Mouse (Mus musculus): ENCODE data around the gene Pde8a.

Gene Pde8a

DNA sequence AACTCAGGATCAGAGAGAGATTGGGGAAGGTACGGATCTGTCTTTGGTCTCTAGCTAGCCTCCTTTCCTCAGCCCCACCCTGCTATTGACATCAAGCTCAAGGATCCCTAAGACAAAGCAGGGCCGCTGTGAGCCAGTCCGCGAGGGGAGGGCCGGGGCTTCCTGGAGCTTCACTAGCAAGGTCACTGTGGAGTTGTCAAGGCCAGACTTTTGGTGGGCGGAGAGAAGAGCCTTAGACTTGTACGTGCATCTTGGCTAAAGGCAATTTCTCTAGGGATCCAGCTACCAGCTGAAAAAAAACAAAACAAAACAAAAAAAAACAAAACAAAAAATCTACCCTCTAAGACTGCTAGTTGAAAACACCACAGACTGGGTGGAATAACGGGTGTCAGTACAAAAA lies 1.6 kb upstream of the Pde8a start:
- DNase-seq, result peak in 1 of 2 experiments; percentile 12

DNA sequence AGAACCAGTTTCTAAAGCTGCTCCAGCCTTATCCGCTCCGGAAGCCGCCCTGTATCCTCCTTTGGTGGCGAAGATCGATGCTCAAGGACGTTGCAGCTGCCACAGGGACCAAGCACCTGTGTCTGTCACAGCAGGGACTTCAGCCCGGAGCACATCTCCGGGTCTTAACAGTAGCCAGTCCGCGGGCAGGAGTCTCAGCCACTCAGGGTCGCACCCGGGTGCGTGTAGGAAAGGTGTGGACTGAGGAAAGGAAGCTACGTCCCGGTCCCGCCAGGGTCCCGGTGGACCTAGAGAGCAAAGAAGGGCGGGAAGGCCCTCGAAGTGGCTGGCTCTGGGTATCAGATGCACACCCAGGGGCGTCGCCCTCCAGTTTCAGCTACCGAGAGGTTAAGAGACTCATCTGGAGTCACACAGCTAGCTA lies 1.1 kb upstream of the Pde8a start:
- peak; percentile 72 to 76 for DNase-seq

DNA sequence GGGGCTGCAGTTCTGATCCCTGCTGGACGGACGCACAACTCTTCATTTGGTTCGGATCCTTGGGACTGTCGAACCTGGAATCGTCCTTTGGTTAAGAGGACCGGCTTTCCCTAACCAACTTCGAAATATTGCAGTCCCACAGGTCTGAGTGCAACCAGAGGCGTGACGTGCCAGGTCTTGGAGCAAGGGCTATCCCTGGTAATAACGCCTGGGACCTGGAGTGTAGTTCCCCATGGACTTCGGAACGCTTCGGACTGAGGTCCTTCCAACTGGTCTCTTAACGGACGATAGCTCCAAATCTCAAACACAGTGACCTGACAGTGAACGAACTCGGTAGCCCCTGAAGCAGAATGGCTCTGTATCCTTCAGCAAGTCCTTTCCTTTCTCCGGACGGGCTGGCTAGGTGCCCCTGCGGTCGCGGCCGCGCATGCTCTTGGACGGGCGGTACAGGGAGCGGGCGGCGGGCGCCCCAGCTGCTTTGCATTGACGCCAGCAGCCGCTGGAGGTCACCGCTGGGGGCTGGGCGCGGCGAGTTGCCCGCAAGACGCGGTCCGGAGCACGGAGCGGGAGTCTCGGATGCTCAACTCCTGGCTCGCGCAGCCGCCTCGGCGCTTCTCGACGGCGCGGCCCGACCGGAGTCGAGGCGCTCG lies 574 bp upstream of the Pde8a start:
- peak; percentile 96 for DNase-seq

DNA sequence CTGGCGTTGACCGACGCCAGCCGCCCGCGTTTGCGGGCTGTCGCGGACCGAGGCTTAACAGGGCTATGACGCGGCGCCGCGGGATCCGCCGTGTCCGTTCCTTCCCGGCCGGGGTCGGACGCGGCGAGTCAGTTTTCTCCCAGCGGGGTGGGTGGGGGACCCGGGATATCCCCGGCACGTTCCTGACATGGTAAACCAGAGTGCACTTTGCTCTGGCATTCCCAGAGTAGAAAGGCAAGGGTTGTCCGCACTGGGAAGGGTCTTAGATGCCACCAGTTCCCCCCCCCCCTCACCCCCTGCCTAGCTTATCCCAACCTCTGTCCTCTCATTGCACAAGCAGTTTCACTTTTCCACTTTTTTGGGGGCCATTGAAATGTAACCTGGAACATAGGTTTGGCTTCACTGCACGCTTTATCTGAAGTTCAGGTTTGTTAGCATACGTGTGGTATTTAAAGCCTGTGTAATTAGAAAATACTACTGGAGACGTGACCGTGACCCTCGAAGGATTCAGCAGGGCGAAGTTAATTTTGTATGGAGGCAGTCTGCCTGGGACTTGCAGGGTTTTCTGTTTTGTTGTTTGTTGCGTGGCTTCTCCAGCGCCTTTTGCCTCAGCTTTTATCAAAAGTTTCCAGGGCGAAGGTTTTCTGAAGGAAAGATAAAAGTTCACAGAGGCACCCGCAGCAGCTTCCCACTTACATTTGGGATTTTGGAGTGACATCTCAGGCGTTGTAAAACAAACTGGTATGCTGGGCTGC lies 934 bp downstream of the Pde8a start:
- no peak for DNase-seq

DNA sequence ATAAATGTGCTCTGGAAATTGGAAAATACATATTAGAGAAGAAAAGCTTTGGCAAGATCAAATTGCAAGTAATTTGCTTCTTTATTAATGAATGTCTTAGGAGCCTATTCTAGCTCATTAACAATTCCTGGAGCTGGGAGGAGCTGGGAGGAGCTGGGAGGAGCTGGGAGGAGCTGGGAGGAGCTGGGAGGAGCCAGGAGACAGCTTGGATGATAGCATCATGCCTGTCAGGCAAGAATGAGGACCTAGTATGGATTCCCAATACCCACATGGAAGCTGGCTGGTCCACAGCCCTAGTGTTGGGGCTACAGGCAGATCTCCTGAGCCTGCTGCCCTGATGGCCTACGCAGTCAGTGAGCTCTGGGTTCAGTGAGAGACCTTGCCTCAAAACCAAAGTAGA lies 2.6 kb downstream of the Pde8a start:
- DNase-seq, result no peak

DNA sequence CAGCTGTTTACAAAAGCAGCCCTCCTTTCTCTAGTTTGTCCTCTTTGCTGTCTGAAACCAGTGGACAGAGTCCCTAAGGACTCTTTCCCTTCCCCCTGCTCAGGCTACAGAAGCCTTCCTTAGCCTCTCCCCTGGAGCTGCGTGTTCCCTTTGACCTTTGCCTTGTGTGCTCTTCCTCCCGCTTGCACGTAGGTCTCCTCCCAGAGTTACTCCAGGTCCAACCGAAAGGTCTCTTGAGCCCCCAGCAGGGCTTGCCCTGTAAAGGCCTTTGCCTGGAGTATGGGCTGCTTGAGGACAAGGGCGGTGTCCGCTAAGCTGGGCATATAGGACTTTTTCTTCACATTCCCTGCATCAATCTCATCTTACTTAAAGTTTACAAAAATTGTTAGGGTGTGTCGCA lies 5.9 kb downstream of the Pde8a start:
- no peak for DNase-seq

DNA sequence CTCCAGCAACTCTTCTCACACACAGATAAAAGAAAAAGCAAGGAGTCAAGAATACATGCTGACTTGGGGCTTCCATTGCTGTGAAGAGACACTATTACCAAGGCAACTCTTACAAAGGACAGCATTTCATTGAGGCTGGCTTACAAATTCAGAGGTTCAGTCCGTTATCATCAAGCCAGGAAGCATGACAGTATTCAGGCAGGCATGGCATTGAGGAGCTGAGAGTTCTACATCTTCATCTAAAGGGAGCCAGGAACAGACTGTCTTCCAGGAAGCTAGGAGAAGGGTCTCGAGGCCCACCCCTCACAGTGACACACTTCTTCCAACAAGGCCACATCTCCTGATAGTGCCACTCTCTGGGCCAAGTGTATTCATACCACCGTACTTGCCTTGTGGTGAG lies 7.0 kb downstream of the Pde8a start:
- no peak for DNase-seq

DNA sequence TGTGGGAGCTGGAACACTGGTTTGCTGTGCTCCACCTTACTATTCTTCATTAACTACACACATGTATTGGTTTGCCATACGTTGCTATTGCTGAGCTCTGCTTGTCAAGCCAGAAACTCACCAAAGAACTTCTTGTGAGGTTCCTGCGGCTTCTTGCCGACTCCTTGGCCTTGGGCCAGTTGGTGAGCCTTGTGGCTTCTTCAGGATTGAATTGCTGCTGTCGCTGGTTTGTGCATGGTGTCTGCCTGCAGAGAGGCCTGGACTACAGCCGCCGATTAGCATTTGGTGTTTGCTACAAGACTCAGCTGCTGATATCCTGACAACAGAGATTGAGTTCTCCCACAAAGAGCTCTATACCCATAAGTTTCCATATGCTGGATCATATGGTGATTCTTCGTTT lies 10.9 kb downstream of the Pde8a start:
- DNase-seq, result no peak

DNA sequence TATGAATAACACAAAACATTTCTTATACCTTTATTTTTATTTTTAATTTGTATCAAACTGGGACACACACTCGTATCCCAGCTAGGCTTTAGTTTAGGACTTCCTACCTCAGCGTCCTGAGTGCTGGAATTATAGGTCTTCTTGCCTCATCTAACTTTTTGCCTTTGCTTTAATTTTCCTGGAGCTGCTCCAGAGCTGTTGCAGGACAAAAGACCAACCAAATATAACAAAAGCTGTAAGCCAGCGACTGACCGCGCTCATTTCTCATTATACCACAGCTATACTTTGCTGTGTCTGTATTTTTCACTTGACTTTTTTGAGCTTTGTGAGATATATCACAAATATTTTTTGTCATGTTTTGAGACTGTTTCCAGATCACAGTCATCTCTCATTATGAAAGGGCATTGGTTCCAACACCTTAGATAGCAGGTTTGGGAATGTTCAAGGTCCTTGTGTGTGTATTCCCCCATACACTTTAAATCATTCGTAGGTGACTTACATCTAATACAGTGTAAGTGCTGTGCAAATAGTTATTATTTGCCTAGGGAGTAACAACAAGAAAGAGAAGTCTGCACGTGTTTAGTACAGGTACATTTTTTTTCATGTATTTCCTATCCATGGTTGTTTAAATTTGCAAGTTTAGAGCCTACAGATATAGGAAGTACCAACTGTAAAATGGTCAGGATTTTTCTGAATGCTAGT lies 16.8 kb downstream of the Pde8a start:
- no peak for DNase-seq

DNA sequence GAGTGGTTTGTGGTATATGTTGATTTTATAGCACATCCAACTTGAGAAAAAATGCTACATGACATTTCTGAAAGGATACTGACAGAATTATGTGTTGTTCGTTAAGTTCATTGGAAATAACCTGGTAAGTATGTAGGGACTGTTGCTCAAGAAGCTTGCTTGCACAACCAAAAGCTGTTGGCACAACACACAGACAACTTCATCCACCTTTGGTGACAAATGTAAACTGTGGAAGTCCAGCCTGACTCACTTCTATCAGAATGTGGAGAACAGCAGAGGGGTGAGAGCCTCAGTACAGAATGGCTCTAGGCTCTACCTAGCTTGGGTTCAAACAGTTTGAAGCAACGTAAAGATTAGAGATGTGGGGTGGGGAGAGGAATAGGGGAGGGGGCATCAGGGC lies 19.3 kb downstream of the Pde8a start:
- DNase-seq, result peak; percentile 67 to 71

DNA sequence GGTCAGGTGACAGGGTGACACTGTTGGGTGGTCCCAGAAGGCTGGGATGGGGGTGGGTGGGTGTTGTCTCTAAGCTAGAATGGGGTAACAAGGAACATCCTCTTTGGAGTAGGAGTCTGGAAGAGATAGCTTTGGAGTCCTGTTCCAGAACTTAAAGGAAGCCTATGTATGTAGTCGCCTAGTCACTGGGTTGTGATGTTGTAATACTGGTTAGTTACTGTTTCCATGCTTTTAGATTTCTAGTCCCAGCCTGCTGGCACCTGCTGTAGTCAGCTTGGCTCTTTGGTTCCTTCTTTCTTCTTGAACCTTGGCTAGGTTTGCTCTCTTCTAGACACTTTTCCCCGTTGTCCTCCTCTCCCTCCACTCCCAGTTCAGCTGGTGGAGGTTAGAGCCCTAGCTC lies 21.7 kb downstream of the Pde8a start:
- no peak for DNase-seq

DNA sequence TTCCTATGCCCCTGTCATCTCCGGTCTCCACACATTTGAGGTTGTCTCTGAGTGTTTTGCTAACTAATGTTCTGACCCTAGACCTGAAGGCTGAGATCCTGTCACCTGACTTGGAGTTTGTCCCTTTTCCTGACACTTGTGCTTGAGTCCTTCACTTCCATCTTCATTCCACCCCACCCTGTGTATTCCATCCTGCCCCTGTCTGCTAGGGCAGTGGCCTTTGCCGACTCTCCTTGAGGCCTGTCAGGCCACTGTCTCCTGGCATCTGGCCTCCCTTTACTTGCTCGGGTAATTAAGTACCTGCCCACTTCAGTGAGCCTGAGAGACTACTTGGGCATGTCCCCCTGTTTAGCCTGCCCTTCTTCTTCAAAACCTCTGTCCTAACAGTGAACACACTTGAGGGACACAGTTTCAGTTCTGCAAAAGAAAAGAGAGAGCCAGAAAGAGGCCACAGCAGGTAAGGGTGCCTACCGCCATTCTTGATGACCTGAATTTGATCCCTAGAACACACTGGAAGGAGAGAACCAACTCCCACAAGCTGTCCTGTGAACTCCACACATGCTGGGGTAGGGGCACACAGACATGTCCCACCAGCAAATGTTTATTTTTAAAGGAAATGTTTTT lies 22.3 kb downstream of the Pde8a start:
- no peak for DNase-seq

DNA sequence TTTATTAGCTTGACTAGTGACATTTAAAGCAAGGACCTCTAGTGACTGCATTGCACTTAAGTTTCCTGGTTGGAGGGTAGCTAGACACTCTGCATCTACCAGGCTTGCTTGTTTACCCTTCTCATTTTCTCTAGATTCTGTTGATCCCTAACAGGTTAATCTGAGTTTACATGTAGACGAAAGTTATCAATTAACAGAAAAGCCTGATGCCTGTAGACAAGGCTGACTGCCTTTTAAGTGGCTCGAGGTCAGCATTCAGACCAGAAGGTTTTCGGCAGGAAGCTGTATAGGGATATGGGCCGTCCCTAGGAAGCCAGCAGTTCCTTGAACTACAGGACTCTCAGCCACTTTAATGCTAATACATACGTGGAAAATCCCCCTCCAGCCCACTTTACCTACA lies 30.0 kb downstream of the Pde8a start:
- DNase-seq, result no peak

DNA sequence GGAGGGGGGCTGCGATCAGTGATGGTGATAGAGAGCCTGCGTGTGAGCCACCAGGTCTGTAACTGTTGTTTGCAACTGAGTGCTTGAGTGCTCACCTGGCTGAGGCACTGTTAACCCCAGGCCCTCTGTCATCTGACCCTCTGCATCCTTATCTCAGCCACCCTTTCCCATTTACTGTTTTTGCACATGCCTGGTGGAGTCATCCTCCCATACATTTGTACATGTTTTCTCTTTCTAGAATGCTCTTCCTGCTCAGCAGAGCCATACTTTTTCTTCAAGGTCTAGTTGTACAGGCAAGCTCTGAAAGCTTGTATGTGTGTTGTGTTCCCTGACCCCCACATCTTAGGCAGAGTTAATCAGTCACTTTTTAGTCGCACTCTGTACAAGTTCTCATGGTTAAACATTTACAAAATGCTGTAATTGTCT lies 36.5 kb downstream of the Pde8a start:
- no peak for DNase-seq

DNA sequence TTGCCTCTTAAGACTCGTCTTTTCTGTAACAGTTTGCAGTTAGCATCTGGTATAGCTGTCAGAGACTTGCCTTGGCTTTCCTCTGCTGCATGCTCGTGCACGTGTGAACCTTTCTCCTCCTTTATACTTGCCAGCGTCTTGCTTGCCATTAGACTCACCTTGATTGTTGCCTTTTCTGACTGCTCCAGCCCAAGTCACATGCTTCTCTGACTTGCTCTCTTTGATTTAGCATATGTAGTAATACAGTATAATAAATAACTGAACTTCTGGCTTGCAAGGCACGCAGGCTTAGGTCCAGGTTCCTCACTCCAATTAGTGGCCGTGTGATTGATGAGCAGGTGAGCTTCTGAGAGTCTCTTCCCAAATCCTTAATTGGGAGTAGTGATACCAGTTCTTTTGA lies 37.2 kb downstream of the Pde8a start:
- DNase-seq, result no peak

DNA sequence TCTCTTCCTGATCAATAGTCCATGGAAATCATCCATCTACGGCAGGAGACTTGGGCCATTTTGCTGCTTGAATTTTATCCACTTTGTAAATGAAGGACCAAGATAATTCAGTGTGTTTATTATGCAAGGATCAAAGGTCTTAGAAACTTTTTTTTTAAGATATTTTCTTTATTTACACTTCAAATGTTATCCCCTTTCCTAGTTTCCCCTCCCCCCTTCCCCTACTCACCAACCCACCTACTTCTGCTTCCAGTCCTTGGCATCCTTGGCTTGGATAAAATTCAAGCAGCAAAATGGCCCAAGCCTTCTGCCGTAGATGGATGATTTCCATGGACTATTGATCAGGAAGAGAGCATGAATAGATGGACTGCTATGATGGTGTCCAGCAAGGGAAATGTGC lies 38.1 kb downstream of the Pde8a start:
- DNase-seq, result no peak

DNA sequence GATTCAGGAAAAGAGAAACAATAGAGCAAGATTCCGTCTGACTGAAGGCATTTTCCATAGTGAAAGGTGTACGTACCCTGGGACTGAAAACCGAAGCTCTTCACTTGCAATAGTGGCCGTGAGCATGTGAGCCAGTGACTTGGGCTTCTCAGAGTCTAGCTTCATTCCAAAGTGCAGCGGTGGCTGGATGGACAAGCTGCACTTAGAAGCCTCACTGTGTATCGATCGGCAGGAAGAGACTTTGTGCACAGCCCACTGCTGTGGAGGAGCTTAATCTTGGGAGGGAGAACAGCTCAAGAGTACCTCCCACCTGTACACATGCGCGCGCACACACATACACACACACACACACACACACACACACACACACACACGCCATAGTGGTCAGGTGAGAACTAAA lies 39.9 kb downstream of the Pde8a start:
- DNase-seq, result no peak

DNA sequence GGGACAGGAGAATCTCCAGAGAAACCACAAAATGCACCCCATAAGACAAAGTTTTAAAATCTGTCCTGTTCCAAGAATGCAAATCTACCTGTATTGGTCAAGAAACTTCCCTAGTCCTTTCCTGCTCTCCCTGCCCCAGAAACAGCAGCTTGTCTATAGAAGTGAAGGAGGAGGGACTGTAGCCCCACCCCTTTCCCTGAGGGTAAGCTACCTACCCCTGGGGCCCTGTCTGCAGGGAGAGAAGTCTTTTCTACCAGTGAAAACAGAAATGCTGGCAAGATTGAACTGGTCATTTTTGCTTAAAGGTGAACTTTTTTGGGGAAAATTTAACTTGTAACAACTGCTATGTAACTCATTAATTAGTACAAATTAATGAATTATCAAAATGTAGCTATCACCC lies 41.2 kb downstream of the Pde8a start:
- DNase-seq, result no peak

DNA sequence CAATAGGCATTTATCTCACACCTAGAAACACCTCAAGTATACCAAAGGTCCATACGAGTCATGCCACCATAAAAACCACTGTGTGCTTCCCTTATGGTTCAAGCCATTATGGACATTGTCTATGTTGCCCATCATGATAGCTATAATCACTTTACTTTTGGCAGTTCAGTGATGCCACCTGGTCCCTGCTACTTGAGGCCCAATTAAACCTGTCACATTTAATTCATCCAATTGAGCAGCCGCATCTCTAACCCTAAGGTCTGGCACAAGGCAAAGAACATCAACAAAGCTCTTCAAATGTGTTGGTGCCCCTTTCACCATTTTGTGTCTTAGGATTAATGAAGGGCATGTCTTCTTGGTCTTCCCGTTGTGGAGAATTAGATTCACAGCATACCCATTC lies 42.1 kb downstream of the Pde8a start:
- no peak for DNase-seq

DNA sequence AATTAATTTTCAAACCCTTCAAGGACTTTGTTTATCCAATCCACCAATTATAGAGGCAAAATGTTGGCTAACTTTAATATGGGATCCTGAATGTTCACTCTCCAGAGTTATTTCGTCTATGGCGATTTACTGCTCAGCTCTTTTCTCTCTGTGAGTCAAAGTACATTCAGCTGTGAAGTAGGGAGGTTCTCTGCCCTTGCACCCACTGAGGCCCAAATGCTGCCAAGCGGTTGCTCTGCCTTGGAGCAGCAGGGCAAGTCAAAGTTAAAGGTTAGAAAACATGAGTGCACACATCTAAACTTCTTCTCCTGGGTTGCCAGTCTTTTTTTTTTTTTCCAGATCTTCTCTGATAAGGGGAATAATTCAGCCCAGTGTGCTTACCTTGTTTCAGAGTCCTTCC lies 43.4 kb downstream of the Pde8a start:
- DNase-seq, result no peak

DNA sequence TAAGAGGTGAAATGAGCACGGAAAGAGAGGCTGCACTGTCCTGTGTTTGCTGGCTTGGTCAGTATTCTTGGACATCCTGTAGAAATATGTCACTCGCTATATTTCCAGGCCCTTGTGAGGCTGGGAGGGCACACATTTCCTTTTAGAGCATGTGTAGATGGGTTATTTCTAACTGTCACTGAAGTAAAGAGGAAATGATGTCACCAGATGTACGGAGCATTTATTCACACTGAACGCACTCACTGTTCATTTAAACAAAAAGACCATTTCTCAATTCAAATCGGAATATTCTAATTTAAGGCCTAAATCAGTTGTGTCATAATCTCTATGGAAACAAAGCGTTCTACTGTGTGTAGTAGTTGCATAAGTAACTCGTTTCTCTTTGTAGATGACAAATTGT lies 48.2 kb downstream of the Pde8a start:
- DNase-seq, result no peak

DNA sequence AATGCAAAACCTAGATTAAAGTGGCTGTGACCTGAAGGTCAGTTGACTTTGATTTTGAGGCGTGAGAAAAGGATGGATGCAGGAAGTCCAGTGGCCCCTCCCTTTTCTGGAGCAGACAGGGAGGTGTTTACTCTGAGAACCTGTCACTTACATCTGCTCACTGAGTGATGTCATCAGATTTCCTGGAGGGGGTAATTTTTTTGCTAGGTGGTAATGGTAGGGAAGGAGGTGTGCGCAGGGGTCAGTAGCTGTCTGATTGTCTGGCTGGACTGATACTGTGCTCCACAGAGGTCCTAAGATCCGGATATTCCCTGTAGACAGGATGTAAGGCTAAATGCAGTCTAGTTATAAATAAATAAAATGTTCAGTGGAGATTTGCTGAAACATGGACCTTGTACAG lies 59.5 kb downstream of the Pde8a start:
- peak in 1 of 2 experiments; percentile 5 for DNase-seq

DNA sequence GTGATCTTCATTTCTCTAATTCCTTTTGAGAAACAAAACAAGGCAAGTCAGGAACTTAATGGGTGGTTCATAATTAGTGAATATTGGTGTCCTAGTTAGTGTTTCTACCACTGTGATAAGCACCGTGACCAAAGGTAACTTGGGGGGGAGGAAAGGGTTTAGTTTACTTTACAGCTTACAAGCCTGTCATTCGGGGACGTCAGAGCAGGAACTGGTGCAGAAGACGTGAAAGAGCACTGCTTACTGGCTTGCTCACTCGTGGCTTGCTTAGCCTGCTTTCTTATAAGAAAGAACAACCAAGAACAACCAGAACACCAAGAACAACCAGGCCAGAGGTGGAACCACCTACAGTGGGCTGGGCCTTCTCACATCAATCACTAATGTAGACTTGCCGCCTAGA lies 65.6 kb downstream of the Pde8a start:
- no peak for DNase-seq

DNA sequence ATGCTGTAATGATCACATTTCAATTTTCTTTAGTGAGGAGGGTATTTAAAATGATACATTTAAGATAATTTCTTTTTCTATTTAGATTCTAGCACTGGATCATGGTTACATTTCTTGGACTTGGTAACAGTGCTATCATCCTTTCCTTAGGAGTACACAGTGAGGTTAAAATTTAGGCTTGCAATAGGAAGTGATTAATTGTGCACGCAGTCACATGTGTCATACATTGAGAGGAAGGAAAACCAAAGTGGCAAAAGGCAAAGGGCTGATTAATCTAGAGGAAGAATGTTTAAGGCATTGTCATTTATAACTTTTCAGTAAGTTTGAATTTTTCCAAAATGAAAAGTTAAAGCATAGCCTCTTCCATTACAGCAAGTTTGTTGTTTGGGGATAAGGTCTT lies 67.8 kb downstream of the Pde8a start:
- no peak for DNase-seq
